Mouse (Mus musculus): ENCODE results near the gene Tnfsf9. TPM values are rescaled to one million over a fixed set of nuclear protein-coding genes. Genes with fewer than 3 reads are reported as not detected.

Tnfsf9 gene
- polyA plus RNA-seq, 1 experiment from 2014 or later: 8.1 TPM

- Histone ChIP-seq H3K27ac (ENCODE audit: low read depth) (no peak within 1 kb of the TSS), H3K36me3 (ENCODE audit: insufficient read depth) (no peaks in the 10 kb centered on the region), H3K4me3 (ENCODE audit: low read depth, low read length) (peak within 1 kb of the TSS; percentile 21), H3K27me3 (ENCODE audit: insufficient read depth, low read length) (peaks cover 34% of the 10 kb centered on the region), H3K4me1 (ENCODE audit: insufficient read depth) (no peaks in the 10 kb centered on the region), H3K4me2 (peak within 1 kb of the TSS; percentile 57), H3K9ac (no peak within 1 kb of the TSS), H3K9me3 (ENCODE audit: low read depth, low read length) (no peaks in the 10 kb centered on the region)
- no peak for TF ChIP-seq CTCF (IDR thresholded peaks at IDR 0.05; ENCODE audit: low read depth)
- no peak for ATAC-seq (ENCODE audit: insufficient read depth)
- peak; percentile 12 for DNase-seq
- 3% methylated on average over 39 of the region's 39 CpGs for WGBS
These were observed 44.1 kb downstream of the Tnfsf9 start, which contains the start of gene Cd70 for GRCm38 (mm10) chr17:57148994-57149803. Cd70 (minus strand) TSS chr17:57149777.

DNA sequence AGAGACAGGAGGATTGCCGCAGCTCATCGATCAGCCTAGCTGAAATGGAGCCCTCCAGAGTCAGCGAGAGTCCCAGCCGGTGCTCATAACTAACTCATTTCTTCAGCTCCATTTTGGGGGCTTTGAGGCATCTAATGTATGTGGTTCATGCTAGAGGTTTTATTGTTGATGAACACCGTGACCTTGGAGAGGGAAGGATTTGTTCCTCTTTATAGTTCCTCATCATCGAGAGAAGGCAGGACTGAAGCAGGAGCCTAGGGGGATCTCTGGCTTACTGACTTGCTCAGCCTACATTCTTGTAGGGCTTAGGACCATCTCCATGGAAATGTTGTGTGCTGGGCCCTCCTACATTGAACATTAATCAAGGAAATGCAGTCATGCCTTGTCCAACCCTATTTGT, 47.9 kb downstream of the Tnfsf9 start:
- no peak for TF ChIP-seq CTCF (IDR thresholded peaks at IDR 0.05; ENCODE audit: low read depth)
- no peak overlapping the region for H3K9ac ChIP-seq
- H3K36me3 ChIP-seq (ENCODE audit: insufficient read depth): no peaks in the 10 kb centered on the region
- no peak overlapping the region for H3K4me3 ChIP-seq (ENCODE audit: low read depth, low read length)
- H3K4me2 ChIP-seq: no peak overlapping the region
- no peaks in the 10 kb centered on the region for H3K4me1 ChIP-seq (ENCODE audit: insufficient read depth)
- peaks cover 28% of the 10 kb centered on the region for H3K27me3 ChIP-seq (ENCODE audit: insufficient read depth, low read length)
- ATAC-seq (ENCODE audit: insufficient read depth) (no peak), DNase-seq (no peak)
- no peak overlapping the region for H3K27ac ChIP-seq (ENCODE audit: low read depth)
- no peaks in the 10 kb centered on the region for H3K9me3 ChIP-seq (ENCODE audit: low read depth, low read length)
- WGBS: 85% methylated on average over 6 of the region's 6 CpGs

GRCm38 (mm10) chr17:57153787-57154186, 48.7 kb downstream of the Tnfsf9 start:
- WGBS: 77% methylated on average over 4 of the region's 4 CpGs
- Histone ChIP-seq H3K9ac (no peak overlapping the region), H3K27me3 (ENCODE audit: insufficient read depth, low read length) (peaks cover 20% of the 10 kb centered on the region), H3K4me1 (ENCODE audit: insufficient read depth) (no peaks in the 10 kb centered on the region), H3K36me3 (ENCODE audit: insufficient read depth) (no peaks in the 10 kb centered on the region), H3K4me3 (ENCODE audit: low read depth, low read length) (no peak overlapping the region), H3K27ac (ENCODE audit: low read depth) (no peak overlapping the region), H3K9me3 (ENCODE audit: low read depth, low read length) (no peaks in the 10 kb centered on the region), H3K4me2 (no peak overlapping the region)
- ATAC-seq (ENCODE audit: insufficient read depth): no peak
- TF ChIP-seq CTCF (IDR thresholded peaks at IDR 0.05; ENCODE audit: low read depth): no peak
- DNase-seq: no peak

Other genes with a start within 250 kb of the Tnfsf9 start
- not detected in 2 replicates for gene Acsbg2, start 230.9 kb upstream of the Tnfsf9 start, polyA plus RNA-seq (2014; fragmentation: Nextera tagmentation; extraction: Ambion mirVana)
- gene 1700061G19Rik, start 229.8 kb upstream of the Tnfsf9 start, polyA plus RNA-seq (2014; fragmentation: Nextera tagmentation; extraction: Ambion mirVana): 0.34 and 0.45 TPM in 2 replicates
- gene Mllt1, start 169.9 kb upstream of the Tnfsf9 start, polyA plus RNA-seq (2014; fragmentation: Nextera tagmentation; extraction: Ambion mirVana): 31.4 and 39.3 TPM in 2 replicates
- gene Acer1, start 123.2 kb upstream of the Tnfsf9 start, polyA plus RNA-seq (2014; fragmentation: Nextera tagmentation; extraction: Ambion mirVana): not detected in 2 replicates
- 146 and 158 TPM in 2 replicates for gene Clpp, start 115.0 kb upstream of the Tnfsf9 start, polyA plus RNA-seq (2014; fragmentation: Nextera tagmentation; extraction: Ambion mirVana)
- 39.0 and 39.8 TPM in 2 replicates for gene Alkbh7, start 108.0 kb upstream of the Tnfsf9 start, polyA plus RNA-seq (2014; fragmentation: Nextera tagmentation; extraction: Ambion mirVana)
- 0.46 and 1.0 TPM in 2 replicates for gene Pspn, start 105.3 kb upstream of the Tnfsf9 start, polyA plus RNA-seq (2014; fragmentation: Nextera tagmentation; extraction: Ambion mirVana)
- 53.2 and 60.2 TPM in 2 replicates for gene Gtf2f1, start 94.0 kb upstream of the Tnfsf9 start, polyA plus RNA-seq (2014; fragmentation: Nextera tagmentation; extraction: Ambion mirVana)
- gene Gm17949, start 93.9 kb upstream of the Tnfsf9 start, polyA plus RNA-seq (2014; fragmentation: Nextera tagmentation; extraction: Ambion mirVana): 0.16 TPM in 1 of 2 replicates, not detected in the other
- 60.8 and 69.4 TPM in 2 replicates for gene Khsrp, start 73.8 kb upstream of the Tnfsf9 start, polyA plus RNA-seq (2014; fragmentation: Nextera tagmentation; extraction: Ambion mirVana)
- 0.15 and 0.16 TPM in 2 replicates for gene Slc25a41, start 63.7 kb upstream of the Tnfsf9 start, polyA plus RNA-seq (2014; fragmentation: Nextera tagmentation; extraction: Ambion mirVana)
- 38.6 and 41.3 TPM in 2 replicates for gene Crb3, start 46.2 kb upstream of the Tnfsf9 start, polyA plus RNA-seq (2014; fragmentation: Nextera tagmentation; extraction: Ambion mirVana)
- 8.4 and 10.3 TPM in 2 replicates for gene Slc25a23, start 45.5 kb upstream of the Tnfsf9 start, polyA plus RNA-seq (2014; fragmentation: Nextera tagmentation; extraction: Ambion mirVana)
- 3.4 and 4.6 TPM in 2 replicates for gene Dennd1c, start 26.8 kb upstream of the Tnfsf9 start, polyA plus RNA-seq (2014; fragmentation: Nextera tagmentation; extraction: Ambion mirVana)
- 20.3 and 22.9 TPM in 2 replicates for gene Tubb4a, start 17.5 kb upstream of the Tnfsf9 start, polyA plus RNA-seq (2014; fragmentation: Nextera tagmentation; extraction: Ambion mirVana)
- not detected in 2 replicates for gene Cd70, start 44.5 kb downstream of the Tnfsf9 start, polyA plus RNA-seq (2014; fragmentation: Nextera tagmentation; extraction: Ambion mirVana)
- 0.16 and 0.46 TPM in 2 replicates for gene Tnfsf14, start 88.9 kb downstream of the Tnfsf9 start, polyA plus RNA-seq (2014; fragmentation: Nextera tagmentation; extraction: Ambion mirVana)
- gene C3, start 122.8 kb downstream of the Tnfsf9 start, polyA plus RNA-seq (2014; fragmentation: Nextera tagmentation; extraction: Ambion mirVana): 0.64 and 0.67 TPM in 2 replicates
- 30.8 and 33.9 TPM in 2 replicates for gene Gpr108, start 143.1 kb downstream of the Tnfsf9 start, polyA plus RNA-seq (2014; fragmentation: Nextera tagmentation; extraction: Ambion mirVana)
- 39.9 and 40.3 TPM in 2 replicates for gene Trip10, start 144.1 kb downstream of the Tnfsf9 start, polyA plus RNA-seq (2014; fragmentation: Nextera tagmentation; extraction: Ambion mirVana)
- 2.7 TPM in 2 replicates for gene Vav1, start 173.8 kb downstream of the Tnfsf9 start, polyA plus RNA-seq (2014; fragmentation: Nextera tagmentation; extraction: Ambion mirVana)

Measured in lung, embryonic 14.5 days (tissue).